Mouse (Mus musculus) spleen, adult 12 weeks (tissue): ENCODE measurements around the gene Myl6b.
"Not testable (repeated sequence)": the region's sequence is repeated elsewhere in the genome, so short reads cannot be mapped to it uniquely, and the experiment has no call there.

ENCODE experiments used
- DNase-seq: peaks from one replicate; pipeline ENCODE4 v3.0.0; 2022; ENCODE audit warnings: low spot score

Gene Myl6b

DNA sequence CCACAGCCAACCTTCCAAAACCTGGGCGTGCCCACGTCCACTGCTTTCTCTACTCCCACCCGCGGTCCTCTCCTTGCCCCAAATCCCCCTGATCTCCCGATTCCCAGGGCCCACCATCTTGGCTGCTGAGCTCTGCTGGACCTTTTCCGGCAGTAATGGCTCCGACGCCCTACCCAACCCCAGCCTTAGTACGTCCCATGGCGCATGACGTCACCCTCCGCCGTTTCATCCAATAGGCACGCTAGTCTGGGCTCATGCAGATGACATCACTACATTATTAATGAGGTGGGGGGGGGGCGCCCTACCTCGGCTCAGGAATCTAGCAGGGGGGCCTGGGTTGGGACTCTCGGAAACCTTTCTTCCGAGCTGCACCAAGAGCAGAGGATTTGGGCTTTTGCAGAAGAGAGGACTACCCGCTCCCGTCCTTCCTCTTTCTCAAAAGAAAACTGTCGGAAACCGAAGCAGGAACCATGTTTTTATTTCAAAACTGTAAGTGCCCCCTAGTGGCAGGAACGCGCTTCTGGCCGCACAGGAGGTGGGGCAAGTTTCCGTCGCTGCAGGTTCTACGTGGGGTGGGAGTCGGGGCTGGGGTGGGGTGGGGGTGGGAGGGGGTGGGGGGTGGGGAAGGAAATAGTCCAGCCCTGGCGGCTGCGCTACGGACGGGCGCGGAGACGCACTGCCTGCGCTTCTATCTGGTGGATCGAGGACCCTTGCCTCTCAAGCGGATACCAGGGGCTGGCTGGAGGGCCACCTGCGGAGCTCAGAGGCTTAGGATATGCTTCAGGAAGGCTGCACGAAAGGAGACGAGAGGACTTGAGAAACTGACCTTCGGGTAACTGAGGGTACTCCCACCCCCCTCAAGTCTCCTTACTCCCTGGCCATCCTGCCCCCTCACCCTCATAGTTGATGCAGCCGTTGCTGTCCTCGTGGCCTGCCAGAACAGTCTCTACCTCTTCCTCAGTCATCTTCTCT is 4.5 kb downstream of the Myl6b start, which contains the start of gene Myl6:
Gene Myl6, minus strand, starts transcription at position 451 of the 972 bp plus-strand sequence.
- DNase-seq, result peak; percentile 92

DNA sequence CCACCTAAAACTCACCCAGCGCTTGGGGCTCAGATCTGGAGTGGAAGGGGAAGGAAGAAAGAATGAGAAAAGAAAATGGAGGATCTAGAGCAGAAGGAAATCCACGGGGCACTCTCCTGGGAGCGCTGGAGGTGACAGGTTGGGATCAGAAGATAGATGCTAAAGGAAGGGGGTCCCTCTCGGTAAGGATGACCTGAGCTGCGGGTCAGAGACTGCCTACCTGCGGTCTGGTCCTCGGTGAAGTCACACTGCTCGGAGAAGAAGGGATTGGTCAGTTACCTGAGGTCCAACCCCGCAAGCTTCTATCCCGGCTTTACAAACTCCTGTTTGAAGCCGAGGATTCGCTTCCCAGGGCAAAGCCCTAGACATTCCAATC is 5.2 kb downstream of the Myl6b start:
- DNase-seq, result no peak

GRCm38 (mm10) chr10:128492633-128493311 is 5.7 kb downstream of the Myl6b start:
- DNase-seq, result peak; percentile 40

DNA sequence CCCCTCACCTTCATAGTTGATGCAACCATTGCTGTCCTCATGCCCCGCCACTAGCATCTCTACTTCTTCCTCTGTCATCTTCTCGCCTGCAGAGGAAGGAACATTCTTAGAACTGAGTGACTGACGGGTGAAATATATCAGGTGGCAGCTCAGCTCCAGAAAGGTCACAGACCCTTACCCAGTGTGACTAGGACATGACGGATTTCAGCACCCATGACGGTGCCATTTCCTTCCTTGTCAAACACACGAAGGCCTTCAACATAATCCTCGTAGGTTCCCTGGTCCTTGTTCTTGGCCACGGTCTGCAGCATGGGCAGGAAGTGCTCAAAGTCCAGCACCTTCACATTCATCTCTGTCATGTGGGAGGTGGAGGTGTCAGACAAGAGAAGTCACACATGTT is 6.4 kb downstream of the Myl6b start:
- not testable (repeated sequence) for DNase-seq

DNA sequence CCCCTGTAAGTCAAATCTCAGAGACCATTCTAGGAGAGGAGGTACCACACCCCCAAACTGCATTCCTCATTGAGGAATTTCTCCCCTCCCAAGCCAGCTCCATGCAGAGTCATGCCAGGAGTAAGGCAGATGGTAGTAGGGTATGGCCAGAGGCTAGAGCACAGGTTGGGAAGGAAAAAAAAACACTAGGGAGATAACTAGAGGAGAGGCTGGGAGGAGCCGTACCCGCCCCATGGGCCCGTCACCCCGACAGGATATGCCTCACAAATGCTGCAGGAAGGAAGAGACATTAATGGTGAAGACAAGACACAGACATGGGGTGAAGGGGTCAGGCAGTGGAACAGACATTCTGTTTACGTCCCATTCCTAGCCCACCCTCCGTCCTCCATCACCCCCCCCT is 7.0 kb downstream of the Myl6b start:
- no peak for DNase-seq

- no peak for DNase-seq
Observed at GRCm38 (mm10) chr10:128490912-128491311, 7.6 kb downstream of the Myl6b start.

- DNase-seq, result no peak
Observed at GRCm38 (mm10) chr10:128490232-128490631, 8.3 kb downstream of the Myl6b start.

- DNase-seq, result no peak
Observed at GRCm38 (mm10) chr10:128489785-128490184, 8.7 kb downstream of the Myl6b start.

- no peak for DNase-seq
Observed at GRCm38 (mm10) chr10:128489380-128489779, 9.1 kb downstream of the Myl6b start.

DNA sequence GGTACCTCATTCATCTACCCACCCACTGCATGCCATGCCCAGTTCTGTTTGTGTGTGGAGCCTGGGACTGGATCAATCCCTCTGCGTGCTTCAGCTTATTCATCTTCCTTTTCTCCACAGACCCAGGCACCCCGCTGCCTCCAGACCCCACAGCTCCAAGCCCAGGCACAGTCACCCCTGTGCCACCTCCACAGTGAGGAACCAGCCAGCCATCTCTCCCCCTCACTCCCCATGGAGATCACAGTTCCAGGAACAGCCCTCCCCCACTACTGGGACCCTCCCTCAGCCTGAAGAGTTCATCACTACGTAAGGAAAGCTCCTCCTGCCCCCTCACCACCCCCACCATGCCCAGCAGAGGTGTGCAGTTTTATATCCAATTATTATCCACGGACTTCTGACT is 9.7 kb downstream of the Myl6b start:
- no peak for DNase-seq

DNA sequence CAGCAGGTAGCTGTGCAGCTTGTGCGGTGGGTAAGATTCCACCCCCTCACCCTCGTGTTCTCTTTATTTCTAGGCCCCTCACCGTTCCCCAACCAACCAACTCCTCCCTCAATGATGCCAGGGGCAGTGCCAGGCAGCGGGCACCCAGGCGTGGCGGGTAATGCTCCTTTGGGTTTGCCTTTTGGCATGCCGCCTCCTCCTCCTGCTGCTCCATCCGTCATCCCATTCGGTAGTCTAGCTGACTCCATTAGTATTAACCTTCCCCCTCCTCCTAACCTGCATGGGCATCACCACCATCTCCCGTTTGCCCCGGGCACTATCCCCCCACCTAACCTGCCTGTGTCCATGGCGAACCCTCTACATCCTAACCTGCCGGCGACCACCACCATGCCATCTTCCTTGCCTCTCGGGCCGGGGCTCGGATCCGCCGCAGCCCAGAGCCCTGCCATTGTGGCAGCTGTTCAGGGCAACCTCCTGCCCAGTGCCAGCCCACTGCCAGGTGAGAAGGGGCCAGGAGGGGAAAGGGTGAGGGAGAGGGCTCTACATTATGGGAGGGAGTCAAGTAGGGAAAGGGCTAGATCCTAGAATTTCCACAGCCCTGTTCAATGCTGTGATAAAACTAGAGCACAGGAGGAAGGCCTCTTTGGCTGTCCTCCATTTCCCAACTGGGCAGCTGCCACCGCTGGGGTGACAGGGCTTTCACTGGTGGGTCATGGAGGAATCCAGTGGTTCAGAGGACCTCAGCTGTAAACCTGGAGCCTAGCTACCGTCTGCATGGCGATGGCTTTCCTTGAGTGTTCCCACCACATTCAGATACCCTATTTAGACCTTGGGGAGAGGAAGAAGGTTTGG is 10.4 kb downstream of the Myl6b start:
- DNase-seq, result no peak

DNA sequence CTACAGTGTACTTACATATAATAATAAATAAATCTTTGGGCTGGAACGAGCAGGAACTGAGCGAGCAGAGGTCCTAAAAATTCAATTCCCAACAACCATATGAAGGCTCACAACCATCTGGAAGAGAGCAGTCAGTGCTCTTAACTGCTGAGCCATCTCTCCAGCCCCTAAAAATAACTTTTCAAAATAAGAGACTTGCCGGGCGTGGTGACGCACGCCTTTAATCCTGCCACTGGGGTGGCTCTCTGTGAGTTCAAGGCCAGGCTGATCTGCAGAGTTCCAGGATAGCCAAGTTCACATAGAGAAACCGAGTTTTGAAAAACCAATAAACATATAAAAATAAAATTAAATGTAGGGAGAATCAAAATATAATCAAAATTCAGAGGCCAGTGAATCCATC is 12.1 kb downstream of the Myl6b start:
- no peak for DNase-seq

DNA sequence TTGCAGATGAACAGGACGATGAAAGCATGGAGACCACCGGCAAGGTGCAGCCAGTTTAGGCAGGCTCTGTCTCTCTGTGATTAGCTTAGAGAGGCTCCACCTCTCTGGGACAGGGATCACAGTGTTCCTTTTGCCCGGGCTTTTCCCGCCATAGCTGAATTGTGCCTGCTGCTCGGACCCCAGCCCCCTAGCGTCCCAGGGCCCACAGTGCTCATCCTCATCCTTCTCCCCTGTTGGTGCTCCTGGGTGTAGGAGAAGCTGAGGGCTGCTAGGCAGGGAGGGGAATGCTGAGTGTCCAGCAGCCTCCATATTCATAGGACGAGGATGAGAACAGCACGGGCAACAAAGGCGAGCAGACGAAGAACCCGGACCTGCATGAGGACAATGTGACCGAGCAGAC is 24.1 kb downstream of the Myl6b start:
- DNase-seq, result no peak

GRCm38 (mm10) chr10:128460270-128460630 is 38.2 kb downstream of the Myl6b start:
- no peak for DNase-seq

DNA sequence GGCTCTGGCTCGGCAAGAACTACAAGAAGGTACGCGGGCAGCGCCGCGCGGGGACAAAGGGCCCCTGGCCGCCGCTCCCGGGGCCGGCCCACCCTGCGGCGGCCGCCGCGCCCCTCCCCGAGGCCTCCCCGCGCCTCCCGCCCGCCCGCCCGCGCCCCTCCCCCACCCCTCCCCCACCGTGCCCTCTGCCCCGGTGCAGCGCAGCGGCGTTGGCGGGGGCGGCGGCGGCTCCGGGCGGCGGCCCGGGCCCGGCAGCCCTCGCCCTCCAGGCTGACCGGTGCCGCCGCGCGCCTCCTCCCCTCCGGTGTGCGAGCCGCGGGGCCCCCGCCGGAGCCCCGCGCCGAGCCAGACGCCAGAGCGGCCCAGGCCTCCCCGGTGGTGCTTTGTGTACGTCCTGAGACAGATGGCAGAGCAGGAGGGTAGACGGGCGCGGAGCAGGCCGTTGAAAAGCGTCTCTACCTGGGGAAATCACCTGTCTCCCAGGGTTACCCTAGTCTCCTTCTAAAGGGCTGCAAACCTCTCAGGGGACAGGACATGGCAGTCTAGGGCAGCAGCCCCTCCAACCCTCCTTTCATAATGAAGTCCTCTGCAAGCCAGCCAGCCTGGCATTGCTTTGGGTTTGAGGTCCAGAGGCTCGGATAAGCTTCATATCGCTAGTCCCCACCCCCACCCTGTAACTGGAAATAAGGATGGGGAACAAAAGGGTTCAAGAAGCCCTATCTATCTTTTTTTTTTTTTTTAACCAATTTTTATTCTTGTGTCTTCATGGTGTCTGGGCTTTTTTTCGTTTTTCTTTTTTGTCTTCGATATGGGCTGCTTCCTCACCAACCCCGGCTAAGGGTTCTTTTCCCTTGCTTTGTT is 38.8 kb downstream of the Myl6b start:
- DNase-seq, result peak; percentile 47

GRCm38 (mm10) chr10:128458719-128459408 is 39.6 kb downstream of the Myl6b start, which contains the start of gene Smarcc2:
Smarcc2 (plus strand) TSS chr10:128459248.
- peak; percentile 81 for DNase-seq

- DNase-seq, result peak; percentile 86
Observed at GRCm38 (mm10) chr10:128458348-128458718, 40.2 kb downstream of the Myl6b start.

DNA sequence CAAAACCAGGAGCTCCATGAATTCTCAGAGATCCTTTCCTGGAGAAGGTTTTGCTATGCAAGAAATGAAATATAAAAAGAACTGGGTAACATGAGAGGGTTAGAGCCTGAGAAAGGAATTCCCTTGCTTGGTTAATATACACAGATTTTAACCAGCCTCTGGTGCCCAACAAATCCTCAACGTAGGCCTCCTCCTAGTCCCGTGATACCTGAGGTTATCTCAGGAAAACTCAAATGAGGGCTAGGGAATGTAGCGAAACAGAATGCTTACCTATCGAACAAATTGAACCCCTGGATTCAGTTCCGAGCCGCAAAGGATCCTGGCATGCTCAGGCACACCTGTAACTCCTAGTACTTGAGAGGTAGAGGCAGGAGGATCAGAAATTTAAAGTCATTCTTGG is 40.8 kb downstream of the Myl6b start:
- DNase-seq, result no peak

DNA sequence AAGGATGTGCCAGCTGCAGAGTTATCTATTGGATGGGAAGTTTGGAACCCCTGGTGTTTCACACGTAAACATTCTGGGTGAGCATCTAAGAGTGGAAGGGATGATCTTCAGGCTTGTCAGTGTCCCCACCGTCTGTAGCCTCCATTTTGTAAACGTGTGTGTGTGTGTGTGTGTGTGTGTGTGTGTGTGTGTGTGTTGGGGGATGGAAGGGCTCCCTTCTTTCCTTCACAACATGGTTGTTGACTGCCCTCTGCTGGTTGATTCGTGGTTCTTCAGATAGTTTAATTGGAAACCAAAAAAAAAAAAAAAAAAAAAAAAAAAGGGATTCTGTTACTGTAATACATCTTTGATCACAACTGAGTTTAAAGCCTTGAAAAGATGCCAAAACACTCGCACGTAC is 43.2 kb downstream of the Myl6b start:
- DNase-seq, result peak; percentile 33

GRCm38 (mm10) chr10:128454471-128454870 is 44.0 kb downstream of the Myl6b start:
- DNase-seq, result no peak

- DNase-seq, result no peak
Observed at GRCm38 (mm10) chr10:128451014-128451413, 47.5 kb downstream of the Myl6b start.
